Mouse (Mus musculus): Measurements from ENCODE around the gene Noxa1.

Gene Noxa1

GRCm38 (mm10) chr2:25095109-25095850, at the start of gene Noxa1:
Gene Noxa1, minus strand, starts transcription at chr2:25095149.
- no peak for DNase-seq (ENCODE audit: extremely low read depth, low read depth)

- DNase-seq (ENCODE audit: extremely low read depth, low read depth) = no peak
Observed at GRCm38 (mm10) chr2:25141921-25142320, 47.0 kb upstream of the Noxa1 start.

GRCm38 (mm10) chr2:25141185-25141584, 46.2 kb upstream of the Noxa1 start:
- no peak for DNase-seq (ENCODE audit: extremely low read depth, low read depth)

GRCm38 (mm10) chr2:25137832-25138231, 42.9 kb upstream of the Noxa1 start:
- DNase-seq (ENCODE audit: extremely low read depth, low read depth) = peak; percentile 31

GRCm38 (mm10) chr2:25131601-25132000, 36.7 kb upstream of the Noxa1 start:
- no peak for DNase-seq (ENCODE audit: extremely low read depth, low read depth)

GRCm38 (mm10) chr2:25128072-25128471, 33.1 kb upstream of the Noxa1 start:
- DNase-seq (ENCODE audit: extremely low read depth, low read depth) = no peak

- no peak for DNase-seq (ENCODE audit: extremely low read depth, low read depth)
Observed at GRCm38 (mm10) chr2:25127206-25127605, 32.3 kb upstream of the Noxa1 start.

GRCm38 (mm10) chr2:25126011-25127010, 31.4 kb upstream of the Noxa1 start:
- no peak for DNase-seq (ENCODE audit: extremely low read depth, low read depth)

- DNase-seq (ENCODE audit: extremely low read depth, low read depth) = no peak
Observed at GRCm38 (mm10) chr2:25125146-25125545, 30.2 kb upstream of the Noxa1 start.

GRCm38 (mm10) chr2:25124411-25124810, 29.5 kb upstream of the Noxa1 start:
- no peak for DNase-seq (ENCODE audit: extremely low read depth, low read depth)

GRCm38 (mm10) chr2:25123527-25123926, 28.6 kb upstream of the Noxa1 start:
- no peak for DNase-seq (ENCODE audit: extremely low read depth, low read depth)

- DNase-seq (ENCODE audit: extremely low read depth, low read depth) = no peak
Observed at GRCm38 (mm10) chr2:25122666-25123065, 27.7 kb upstream of the Noxa1 start.

GRCm38 (mm10) chr2:25120963-25121362, 26.0 kb upstream of the Noxa1 start:
- DNase-seq (ENCODE audit: extremely low read depth, low read depth) = no peak

GRCm38 (mm10) chr2:25115442-25115841, 20.5 kb upstream of the Noxa1 start:
- peak; percentile 43 for DNase-seq (ENCODE audit: extremely low read depth, low read depth)

GRCm38 (mm10) chr2:25114308-25114707, 19.4 kb upstream of the Noxa1 start:
- no peak for DNase-seq (ENCODE audit: extremely low read depth, low read depth)

GRCm38 (mm10) chr2:25111184-25111791, 16.3 kb upstream of the Noxa1 start:
- peak; percentile 95 for DNase-seq (ENCODE audit: extremely low read depth, low read depth)

- no peak for DNase-seq (ENCODE audit: extremely low read depth, low read depth)
Observed at GRCm38 (mm10) chr2:25110505-25111183, 15.7 kb upstream of the Noxa1 start.

GRCm38 (mm10) chr2:25109487-25109886, 14.5 kb upstream of the Noxa1 start:
- DNase-seq (ENCODE audit: extremely low read depth, low read depth) = no peak

- DNase-seq (ENCODE audit: extremely low read depth, low read depth) = peak; percentile 55
Observed at GRCm38 (mm10) chr2:25106045-25106444, 11.1 kb upstream of the Noxa1 start.

- no peak for DNase-seq (ENCODE audit: extremely low read depth, low read depth)
Observed at GRCm38 (mm10) chr2:25104122-25104521, 9.2 kb upstream of the Noxa1 start.

- DNase-seq (ENCODE audit: extremely low read depth, low read depth) = no peak
Observed at GRCm38 (mm10) chr2:25099703-25100102, 4.8 kb upstream of the Noxa1 start.

Data from MEL-GATA-1-ER (cell line).